Mouse (Mus musculus): ENCODE results near the gene 2510009E07Rik. TPM values are rescaled to one million over a fixed set of nuclear protein-coding genes. Genes with fewer than 3 reads are reported as not detected.
A peak's percentile ranks its signal among the peaks of the same experiment; 100 is the strongest.

The 2510009E07Rik gene
- total and polyA plus RNA-seq, 2 experiments from 2014 or later, result 20.0 to 32.2 TPM

- 80% methylated on average over 4 of the region's 4 CpGs for WGBS
Measured at GRCm38 (mm10) chr16:21671878-21672277, 22.6 kb downstream of the 2510009E07Rik start.

DNA sequence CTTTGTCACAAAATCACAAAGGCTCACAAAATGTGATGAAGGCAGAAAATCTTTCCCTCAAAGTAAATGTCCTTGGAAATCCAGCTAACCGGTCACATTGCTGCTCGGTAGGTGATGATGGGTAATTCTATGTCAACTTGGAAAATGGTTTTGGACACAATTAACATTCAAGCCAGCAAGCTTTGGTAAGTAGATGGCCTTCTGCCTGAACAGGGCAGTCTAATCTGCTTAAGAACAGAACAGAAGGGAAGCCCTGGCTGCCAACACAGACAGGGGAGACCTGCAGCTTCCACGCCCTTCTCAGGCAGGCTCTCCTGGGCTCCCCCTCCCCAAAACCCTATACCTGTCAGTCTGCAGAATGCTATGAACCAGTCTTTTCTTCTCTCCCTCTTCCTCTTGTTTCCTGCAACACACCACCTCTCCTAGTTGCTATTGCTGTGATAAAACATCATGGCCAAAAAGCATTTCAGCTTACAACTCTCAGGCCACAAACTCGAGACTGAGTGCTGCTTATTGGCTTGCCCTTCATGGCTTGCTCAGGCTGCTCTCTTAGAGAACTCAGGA, 29.0 kb downstream of the 2510009E07Rik start:
- Histone ChIP-seq H3K4me2 (ENCODE audit: low read depth, low read length) (no peak overlapping the region), H3K27ac (ENCODE audit: low read depth) (no peak overlapping the region), H3K9ac (replicated peaks; ENCODE audit: low read depth, low read length) (no peak overlapping the region), H3K9me3 (replicated peaks; ENCODE audit: control insufficient read depth, low read length) (peaks cover 4% of the 10 kb centered on the region), H3K36me3 (replicated peaks; ENCODE audit: control insufficient read depth, insufficient read depth, low read length) (no peaks in the 10 kb centered on the region), H3K4me3 (ENCODE audit: low read depth, low read length) (no peak overlapping the region), H3K4me1 (ENCODE audit: control insufficient read depth, insufficient read depth) (no peaks in the 10 kb centered on the region), H3K27me3 (ENCODE audit: control insufficient read depth, insufficient read depth, low read length) (no peaks in the 10 kb centered on the region)
- 39% methylated on average over 4 of the region's 4 CpGs for WGBS
- no peak for DNase-seq (ENCODE audit: low spot score)
- TF ChIP-seq EP300 (IDR thresholded peaks at IDR 0.05; ENCODE audit: low read depth) (no peak), CTCF (IDR thresholded peaks at IDR 0.05; ENCODE audit: low read depth) (no peak)
- no peak for ATAC-seq (ENCODE audit: insufficient read depth, low read depth)

More at GRCm38 (mm10) chr16:21671878-21672277, 22.6 kb downstream of the 2510009E07Rik start:
- TF ChIP-seq EP300 (IDR thresholded peaks at IDR 0.05; ENCODE audit: low read depth) (no peak), CTCF (IDR thresholded peaks at IDR 0.05; ENCODE audit: low read depth) (no peak)
- no peaks in the 10 kb centered on the region for H3K27me3 ChIP-seq (ENCODE audit: control insufficient read depth, insufficient read depth, low read length)
- H3K36me3 ChIP-seq (replicated peaks; ENCODE audit: control insufficient read depth, insufficient read depth, low read length), result peaks cover 12% of the 10 kb centered on the region
- no peak overlapping the region for H3K27ac ChIP-seq (ENCODE audit: low read depth)
- ATAC-seq (ENCODE audit: insufficient read depth, low read depth) (no peak), DNase-seq (ENCODE audit: low spot score) (no peak)
- no peak overlapping the region for H3K4me2 ChIP-seq (ENCODE audit: low read depth, low read length)
- H3K9me3 ChIP-seq (replicated peaks; ENCODE audit: control insufficient read depth, low read length), result no peaks in the 10 kb centered on the region
- H3K4me1 ChIP-seq (ENCODE audit: control insufficient read depth, insufficient read depth), result no peaks in the 10 kb centered on the region
- H3K9ac ChIP-seq (replicated peaks; ENCODE audit: low read depth, low read length), result no peak overlapping the region
- no peak overlapping the region for H3K4me3 ChIP-seq (ENCODE audit: low read depth, low read length)

DNA sequence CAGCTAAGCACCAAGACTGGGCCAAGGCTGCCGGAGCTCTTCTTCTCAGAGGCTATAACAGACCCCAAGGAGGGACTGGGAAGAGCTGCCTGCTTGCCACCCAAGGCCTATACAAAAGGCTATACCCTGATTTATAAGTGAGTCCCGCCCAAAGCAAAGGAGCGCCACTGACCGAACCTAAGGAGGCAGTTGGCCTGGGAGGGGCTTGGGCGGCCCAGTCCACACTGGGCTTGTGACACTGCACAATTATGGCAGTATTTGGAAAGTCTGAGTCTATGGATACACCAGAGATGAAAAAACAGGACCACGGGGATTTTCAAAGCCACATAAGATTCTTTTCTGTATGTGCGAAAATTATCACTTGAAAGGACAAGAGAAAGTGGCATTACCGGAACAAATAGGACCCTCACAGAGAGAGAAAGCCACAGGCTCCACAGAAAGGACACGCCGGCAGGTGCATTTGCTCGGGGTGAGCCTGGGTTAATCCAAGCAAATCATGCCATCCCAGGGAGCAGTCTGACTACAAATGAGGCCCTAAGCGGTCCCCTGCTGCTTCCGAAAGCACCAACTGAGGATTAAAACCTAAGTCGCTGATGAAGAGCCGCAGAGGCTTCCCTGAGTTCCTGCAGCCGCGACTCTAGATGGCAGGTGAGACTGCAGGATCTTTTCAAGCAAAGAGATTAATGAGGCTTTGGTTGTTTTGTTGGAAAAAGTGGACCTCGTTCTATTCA, 29.7 kb downstream of the 2510009E07Rik start:
- no peak for DNase-seq (ENCODE audit: low spot score)
- Histone ChIP-seq H3K4me3 (ENCODE audit: low read depth, low read length) (no peak overlapping the region), H3K36me3 (replicated peaks; ENCODE audit: control insufficient read depth, insufficient read depth, low read length) (no peaks in the 10 kb centered on the region), H3K4me2 (ENCODE audit: low read depth, low read length) (no peak overlapping the region), H3K9me3 (replicated peaks; ENCODE audit: control insufficient read depth, low read length) (peaks cover 4% of the 10 kb centered on the region), H3K27me3 (ENCODE audit: control insufficient read depth, insufficient read depth, low read length) (no peaks in the 10 kb centered on the region), H3K27ac (ENCODE audit: low read depth) (no peak overlapping the region), H3K9ac (replicated peaks; ENCODE audit: low read depth, low read length) (no peak overlapping the region), H3K4me1 (ENCODE audit: control insufficient read depth, insufficient read depth) (no peaks in the 10 kb centered on the region)
- 69% methylated on average over 18 of the region's 18 CpGs for WGBS
- no peak for ATAC-seq (ENCODE audit: insufficient read depth, low read depth)
- TF ChIP-seq EP300 (IDR thresholded peaks at IDR 0.05; ENCODE audit: low read depth), result no peak

DNA sequence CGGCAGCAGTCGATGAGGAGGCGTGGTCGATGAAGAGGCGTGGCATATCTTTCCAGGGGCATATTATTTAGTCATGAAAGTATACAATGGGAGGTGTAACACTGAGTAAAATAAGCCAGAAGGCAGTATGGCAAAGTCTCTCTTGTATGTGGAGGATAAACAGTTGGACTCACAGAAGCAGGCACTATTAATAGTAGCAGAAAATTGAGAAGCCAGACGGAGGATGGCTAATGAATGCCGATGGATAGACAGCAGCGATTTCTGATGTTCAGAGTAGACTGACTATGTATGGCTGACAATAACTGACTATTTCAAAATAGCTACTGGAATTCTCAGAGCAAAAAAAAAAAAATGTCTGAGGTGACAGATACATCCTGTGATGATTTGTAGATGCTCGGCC, 38.5 kb downstream of the 2510009E07Rik start:
- Histone ChIP-seq H3K9ac (replicated peaks; ENCODE audit: low read depth, low read length) (no peak overlapping the region), H3K4me1 (ENCODE audit: control insufficient read depth, insufficient read depth) (peaks cover 8% of the 10 kb centered on the region; the same call in 1 of the 2 replicates), H3K36me3 (replicated peaks; ENCODE audit: control insufficient read depth, insufficient read depth, low read length) (peaks cover 22% of the 10 kb centered on the region), H3K4me2 (ENCODE audit: low read depth, low read length) (no peak overlapping the region), H3K27me3 (ENCODE audit: control insufficient read depth, insufficient read depth, low read length) (no peaks in the 10 kb centered on the region), H3K9me3 (replicated peaks; ENCODE audit: control insufficient read depth, low read length) (no peaks in the 10 kb centered on the region), H3K4me3 (ENCODE audit: low read depth, low read length) (no peak overlapping the region), H3K27ac (ENCODE audit: low read depth) (peak overlapping the region; percentile 50; the same call in 1 of the 2 replicates)
- TF ChIP-seq CTCF (IDR thresholded peaks at IDR 0.05; ENCODE audit: low read depth) (no peak), EP300 (IDR thresholded peaks at IDR 0.05; ENCODE audit: low read depth) (no peak)
- DNase-seq (ENCODE audit: low spot score), result no peak
- WGBS, result 65% methylated on average over 9 of the region's 9 CpGs
- ATAC-seq (ENCODE audit: insufficient read depth, low read depth), result no peak

- H3K9me3 ChIP-seq (replicated peaks; ENCODE audit: control insufficient read depth, low read length), result no peaks in the 10 kb centered on the region
- H3K4me3 ChIP-seq (ENCODE audit: low read depth, low read length), result no peak overlapping the region
- no peak for TF ChIP-seq EP300 (IDR thresholded peaks at IDR 0.05; ENCODE audit: low read depth)
- TF ChIP-seq CTCF (IDR thresholded peaks at IDR 0.05; ENCODE audit: low read depth), result no peak
- ATAC-seq (ENCODE audit: insufficient read depth, low read depth) (peak; percentile 39; the same call in 1 of the 2 replicates), DNase-seq (ENCODE audit: low spot score) (no peak)
- no peaks in the 10 kb centered on the region for H3K27me3 ChIP-seq (ENCODE audit: control insufficient read depth, insufficient read depth, low read length)
- H3K4me2 ChIP-seq (ENCODE audit: low read depth, low read length), result no peak overlapping the region
- H3K9ac ChIP-seq (replicated peaks; ENCODE audit: low read depth, low read length), result no peak overlapping the region
- WGBS, result 26% methylated on average over 6 of the region's 6 CpGs
- peaks cover 8% of the 10 kb centered on the region; the same call in 1 of the 2 replicates for H3K4me1 ChIP-seq (ENCODE audit: control insufficient read depth, insufficient read depth)
- peak overlapping the region; percentile 50 for H3K27ac ChIP-seq (ENCODE audit: low read depth)
- peaks cover 25% of the 10 kb centered on the region for H3K36me3 ChIP-seq (replicated peaks; ENCODE audit: control insufficient read depth, insufficient read depth, low read length)
Measured at GRCm38 (mm10) chr16:21655291-21655690, 39.2 kb downstream of the 2510009E07Rik start.
